Mouse (Mus musculus): Measurements from ENCODE around the gene Gamt. TPM values are rescaled to one million over a fixed set of nuclear protein-coding genes. Genes with fewer than 3 reads are reported as not detected.

The Gamt gene
- total and polyA plus RNA-seq, 2 experiments from 2014 or later: 32.4 to 40.9 TPM

GRCm38 (mm10) chr10:80300672-80301181 lies 39.9 kb upstream of the Gamt start:
- Histone ChIP-seq H3K27ac (peak overlapping the region; percentile 99), H3K27me3 (ENCODE audit: insufficient read depth, low read length) (no peaks in the 10 kb centered on the region), H3K9ac (replicated peaks; ENCODE audit: low read length) (peak overlapping the region; percentile 90), H3K36me3 (ENCODE audit: insufficient read depth, low read length) (peaks cover 13% of the 10 kb centered on the region), H3K4me2 (ENCODE audit: low read depth, low read length) (peak overlapping the region; percentile 74), H3K4me1 (ENCODE audit: insufficient read depth, low read length) (peaks cover 42% of the 10 kb centered on the region), H3K9me3 (ENCODE audit: low read length) (no peaks in the 10 kb centered on the region), H3K4me3 (ENCODE audit: low read length) (peak overlapping the region; percentile 58)
- peak; percentile 77 for ATAC-seq
- no peak; the same call in 1 of the 2 replicates for TF ChIP-seq CTCF (IDR thresholded peaks at IDR 0.05; ENCODE audit: low read depth)
- WGBS: 7% methylated on average over 11 of the region's 11 CpGs
- DNase-seq (ENCODE audit: low spot score): peak; percentile 92

GRCm38 (mm10) chr10:80299824-80300223 lies 39.0 kb upstream of the Gamt start:
- TF ChIP-seq CTCF (IDR thresholded peaks at IDR 0.05; ENCODE audit: low read depth): no peak
- DNase-seq (ENCODE audit: low spot score) (peak; percentile 31), ATAC-seq (no peak)
- Histone ChIP-seq H3K4me3 (ENCODE audit: low read length) (peak overlapping the region; percentile 58), H3K9me3 (ENCODE audit: low read length) (no peaks in the 10 kb centered on the region), H3K36me3 (ENCODE audit: insufficient read depth, low read length) (peaks cover 4% of the 10 kb centered on the region; the same call in 1 of the 2 replicates), H3K4me1 (ENCODE audit: insufficient read depth, low read length) (peaks cover 46% of the 10 kb centered on the region), H3K4me2 (ENCODE audit: low read depth, low read length) (peak overlapping the region; percentile 74), H3K27ac (peak overlapping the region; percentile 99), H3K9ac (replicated peaks; ENCODE audit: low read length) (peak overlapping the region; percentile 90), H3K27me3 (ENCODE audit: insufficient read depth, low read length) (no peaks in the 10 kb centered on the region)
- 38% methylated on average over 10 of the region's 10 CpGs for WGBS

GRCm38 (mm10) chr10:80299301-80299700 lies 38.5 kb upstream of the Gamt start:
- Histone ChIP-seq H3K4me1 (ENCODE audit: insufficient read depth, low read length) (peaks cover 46% of the 10 kb centered on the region), H3K27ac (peak overlapping the region; percentile 99), H3K9me3 (ENCODE audit: low read length) (no peaks in the 10 kb centered on the region), H3K4me2 (ENCODE audit: low read depth, low read length) (peak overlapping the region; percentile 74), H3K9ac (replicated peaks; ENCODE audit: low read length) (peak overlapping the region; percentile 90), H3K27me3 (ENCODE audit: insufficient read depth, low read length) (no peaks in the 10 kb centered on the region), H3K4me3 (ENCODE audit: low read length) (peak overlapping the region; percentile 58), H3K36me3 (ENCODE audit: insufficient read depth, low read length) (peaks cover 4% of the 10 kb centered on the region; the same call in 1 of the 2 replicates)
- no peak for TF ChIP-seq CTCF (IDR thresholded peaks at IDR 0.05; ENCODE audit: low read depth)
- 5% methylated on average over 15 of the region's 15 CpGs for WGBS
- ATAC-seq (0 out of 2 replicates have a peak, but pooled peaks have one; percentile 0), DNase-seq (ENCODE audit: low spot score) (peak; percentile 80)

DNA sequence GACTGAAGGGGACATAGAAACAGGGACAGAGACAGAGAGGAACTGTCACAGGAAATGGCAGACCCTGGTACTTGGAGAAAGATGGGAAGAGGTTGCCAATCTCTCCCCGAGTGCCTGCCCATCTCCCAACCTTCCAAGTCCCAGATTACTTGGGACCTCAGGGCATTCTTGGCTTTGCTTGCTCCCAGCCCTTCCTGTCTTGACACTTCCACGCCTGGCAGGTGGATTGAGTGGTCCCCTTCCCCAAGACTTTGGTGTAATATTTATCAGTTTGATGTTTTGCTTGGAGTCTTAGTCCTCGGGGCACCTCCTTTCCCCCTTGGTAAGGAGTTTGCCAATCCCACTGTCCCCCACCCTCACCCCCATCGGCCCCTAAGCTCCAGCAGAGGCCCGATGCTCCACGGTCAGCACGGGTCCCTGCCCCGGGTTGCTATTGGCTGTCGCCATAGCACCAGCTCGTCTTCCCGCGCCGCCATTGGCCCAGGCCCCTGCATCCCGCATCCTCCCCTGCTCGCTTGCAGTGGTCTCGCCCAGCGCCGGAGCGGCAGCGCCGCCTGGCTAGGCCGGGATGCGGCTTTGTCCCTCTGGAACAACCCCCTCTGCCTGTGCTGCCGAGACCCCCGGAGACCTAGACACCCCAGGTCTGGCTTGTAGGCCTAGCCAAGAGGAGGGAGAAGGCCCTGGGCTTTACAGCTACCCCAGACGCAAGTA lies 37.9 kb upstream of the Gamt start:
- 2% methylated on average over 24 of the region's 26 CpGs for WGBS
- Histone ChIP-seq H3K9ac (replicated peaks; ENCODE audit: low read length) (peak overlapping the region; percentile 90), H3K4me1 (ENCODE audit: insufficient read depth, low read length) (peaks cover 46% of the 10 kb centered on the region), H3K27ac (peak overlapping the region; percentile 99), H3K9me3 (ENCODE audit: low read length) (no peaks in the 10 kb centered on the region), H3K4me2 (ENCODE audit: low read depth, low read length) (peak overlapping the region; percentile 74), H3K4me3 (ENCODE audit: low read length) (peak overlapping the region; percentile 58), H3K27me3 (ENCODE audit: insufficient read depth, low read length) (no peaks in the 10 kb centered on the region), H3K36me3 (ENCODE audit: insufficient read depth, low read length) (peaks cover 10% of the 10 kb centered on the region; the same call in 1 of the 2 replicates)
- DNase-seq (ENCODE audit: low spot score) (peak; percentile 97), ATAC-seq (peak; percentile 80)
- TF ChIP-seq CTCF (IDR thresholded peaks at IDR 0.05; ENCODE audit: low read depth): peak; percentile 56; the same call in 1 of the 2 replicates

DNA sequence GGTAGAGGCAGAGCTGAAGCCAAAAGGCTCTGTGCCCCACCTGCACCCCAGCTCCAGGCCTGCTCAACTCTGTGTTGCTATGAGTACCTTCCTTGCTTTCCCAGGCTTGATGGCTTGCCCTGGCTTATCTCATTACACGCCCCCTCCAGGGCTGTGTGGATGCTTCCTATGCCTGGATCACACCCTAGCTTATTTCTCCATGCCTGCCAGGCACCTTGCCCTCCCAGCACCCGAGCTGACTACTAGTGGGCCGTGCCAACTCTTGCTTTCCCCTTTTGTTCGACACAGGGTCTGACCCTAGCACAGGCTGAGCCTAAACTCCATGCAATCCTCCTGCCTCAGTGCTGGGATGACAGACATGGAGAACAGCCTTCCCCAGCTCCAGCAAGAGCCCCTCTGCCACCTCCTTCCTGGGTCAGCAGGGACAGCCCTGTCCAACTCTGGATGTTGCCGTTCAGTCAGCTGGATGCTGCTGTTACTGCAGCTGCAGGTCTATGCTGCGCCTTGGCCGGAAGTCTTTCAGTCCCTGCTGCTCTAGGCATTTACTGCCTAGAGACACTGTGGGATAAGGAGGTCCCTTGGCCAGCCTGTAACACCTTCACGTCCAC lies 36.8 kb upstream of the Gamt start:
- peak overlapping the region; percentile 79; the same call in 1 of the 2 replicates for H3K4me2 ChIP-seq (ENCODE audit: low read depth, low read length)
- 46% methylated on average over 8 of the region's 8 CpGs for WGBS
- TF ChIP-seq CTCF (IDR thresholded peaks at IDR 0.05; ENCODE audit: low read depth): no peak
- peaks cover 10% of the 10 kb centered on the region; the same call in 1 of the 2 replicates for H3K36me3 ChIP-seq (ENCODE audit: insufficient read depth, low read length)
- H3K9me3 ChIP-seq (ENCODE audit: low read length): no peaks in the 10 kb centered on the region
- no peak for ATAC-seq
- H3K27me3 ChIP-seq (ENCODE audit: insufficient read depth, low read length): no peaks in the 10 kb centered on the region
- H3K4me1 ChIP-seq (ENCODE audit: insufficient read depth, low read length): peaks cover 46% of the 10 kb centered on the region
- DNase-seq (ENCODE audit: low spot score): no peak
- H3K9ac ChIP-seq (replicated peaks; ENCODE audit: low read length): peak overlapping the region; percentile 64; the same call in 1 of the 2 replicates
- H3K27ac ChIP-seq: peak overlapping the region; percentile 99
- no peak overlapping the region for H3K4me3 ChIP-seq (ENCODE audit: low read length)

GRCm38 (mm10) chr10:80296824-80297223 lies 36.0 kb upstream of the Gamt start:
- DNase-seq (ENCODE audit: low spot score): no peak
- ATAC-seq: no peak
- WGBS: 71% methylated on average over 5 of the region's 5 CpGs
- Histone ChIP-seq H3K4me1 (ENCODE audit: insufficient read depth, low read length) (peaks cover 38% of the 10 kb centered on the region), H3K9me3 (ENCODE audit: low read length) (no peaks in the 10 kb centered on the region), H3K27ac (peak overlapping the region; percentile 99), H3K4me3 (ENCODE audit: low read length) (peak overlapping the region; percentile 48; the same call in 1 of the 2 replicates), H3K27me3 (ENCODE audit: insufficient read depth, low read length) (no peaks in the 10 kb centered on the region), H3K4me2 (ENCODE audit: low read depth, low read length) (peak overlapping the region; percentile 79), H3K36me3 (ENCODE audit: insufficient read depth, low read length) (peaks cover 10% of the 10 kb centered on the region; the same call in 1 of the 2 replicates), H3K9ac (replicated peaks; ENCODE audit: low read length) (peak overlapping the region; percentile 64)
- no peak for TF ChIP-seq CTCF (IDR thresholded peaks at IDR 0.05; ENCODE audit: low read depth)

Measured in hindbrain, postnatal 0 days (tissue).